Mouse (Mus musculus) forebrain, embryonic 11.5 days (tissue): ENCODE measurements around the gene Slc9a9. TPM values are rescaled to one million over a fixed set of nuclear protein-coding genes. Genes with fewer than 3 reads are reported as not detected.
"Not testable (repeated sequence)": the region's sequence is repeated elsewhere in the genome, so short reads cannot be mapped to it uniquely, and the experiment has no call there.

Source experiments
- ATAC-seq: fragments of 200-750 bp; cut with Nextera tagmentation; replicated peaks from 2 replicates; pipeline ENCODE4 v1.8.0; 2017; ENCODE audit warnings: moderate TSS enrichment; ENCODE audit not compliant: low FRiP score
- DNase-seq: peaks from one replicate; pipeline ENCODE4 v3.0.0-alpha.2; 2017; ENCODE audit warnings: low spot score
- H3K27ac ChIP-seq: fragments of 300-500 bp; sonication (generic); 2 replicates; pipeline ENCODE4 v1.5.1; 2014; ENCODE audit warnings: low read depth, low read length
- H3K27me3 ChIP-seq: fragments of 300-500 bp; sonication (generic); 2 replicates; pipeline ENCODE4 v1.6.1; 2014; ENCODE audit warnings: mild to moderate bottlenecking, low read length, mixed read lengths; ENCODE audit not compliant: control insufficient read depth, insufficient read depth
- H3K36me3 ChIP-seq: fragments of 300-500 bp; sonication (generic); 2 replicates; pipeline ENCODE4 v1.6.1; 2014; ENCODE audit warnings: mild to moderate bottlenecking, low read length, moderate library complexity, mixed read lengths; ENCODE audit not compliant: control insufficient read depth, insufficient read depth
- H3K4me1 ChIP-seq: fragments of 300-500 bp; sonication (generic); replicated peaks from 2 replicates; pipeline ENCODE4 v1.6.1; 2014; ENCODE audit warnings: low read length, mixed read lengths; ENCODE audit not compliant: control insufficient read depth, insufficient read depth
- H3K4me2 ChIP-seq: fragments of 300-500 bp; sonication (generic); 2 replicates; pipeline ENCODE4 v1.6.1; 2014; ENCODE audit warnings: low read depth, mild to moderate bottlenecking, low read length, moderate library complexity, mixed read lengths; ENCODE audit not compliant: severe bottlenecking
- H3K4me3 ChIP-seq: fragments of 300-500 bp; sonication (generic); 2 replicates; pipeline ENCODE4 v1.5.1; 2014; ENCODE audit warnings: low read depth, low read length
- H3K9ac ChIP-seq: fragments of 300-500 bp; sonication (generic); 2 replicates; pipeline ENCODE4 v1.6.1; 2014; ENCODE audit warnings: low read length
- H3K9me3 ChIP-seq: fragments of 300-500 bp; sonication (generic); 2 replicates; pipeline ENCODE4 v1.6.1; 2016; ENCODE audit warnings: low read length, mixed read lengths; ENCODE audit not compliant: control insufficient read depth
- WGBS: fragments of 180-500 bp; shearing (Covaris S2); extraction: QIAGEN DNeasy Blood & Tissue Kit; methylation state at CpG from one replicate; pipeline ENCODE4 v1.1.7; 2014; 5-methylcytosine and 5-hydroxymethylcytosine counted together
- polyA plus RNA-seq: library from polyadenylated mRNA; unstranded; fragments of >200 nt; fragmentation: Nextera tagmentation; extraction: Ambion mirVana; gene quantifications from 2 replicates; pipeline ENCODE4 v1.2.1, GENCODE M21; 2014

Slc9a9 gene
- 1.6 and 2.0 TPM in 2 replicates for polyA plus RNA-seq

- WGBS = 3% methylated on average over 23 of the region's 23 CpGs
- H3K27ac ChIP-seq = no peak within 1 kb of the TSS
- peak; percentile 90 for ATAC-seq
These were observed at the start of gene Slc9a9 for GRCm38 (mm10) chr9:94669791-94670577. Slc9a9 (plus strand) TSS chr9:94669909.

GRCm38 (mm10) chr9:94620342-94620741 lies 49.4 kb upstream of the Slc9a9 start:
- H3K4me2 ChIP-seq = no peak overlapping the region
- ATAC-seq (no peak), DNase-seq (no peak)
- WGBS = 87% methylated on average over 6 of the region's 6 CpGs
- H3K27ac ChIP-seq = no peak overlapping the region
- H3K27me3 ChIP-seq = no peaks in the 10 kb centered on the region
- no peaks in the 10 kb centered on the region for H3K9me3 ChIP-seq
- no peaks in the 10 kb centered on the region for H3K36me3 ChIP-seq
- H3K4me3 ChIP-seq = no peak overlapping the region
- no peaks in the 10 kb centered on the region for H3K4me1 ChIP-seq
- no peak overlapping the region for H3K9ac ChIP-seq

More at GRCm38 (mm10) chr9:94669791-94670577, at the start of gene Slc9a9:
- Histone ChIP-seq H3K4me1 (no peaks in the 10 kb centered on the region), H3K9ac (peak within 1 kb of the TSS; percentile 53), H3K27me3 (no peaks in the 10 kb centered on the region), H3K9me3 (no peaks in the 10 kb centered on the region), H3K4me3 (peak within 1 kb of the TSS; percentile 43), H3K4me2 (peak within 1 kb of the TSS; percentile 78), H3K36me3 (no peaks in the 10 kb centered on the region)
- peak; percentile 64 for DNase-seq

GRCm38 (mm10) chr9:94620846-94621245 lies 48.9 kb upstream of the Slc9a9 start:
- H3K4me2 ChIP-seq = no peak overlapping the region
- 88% methylated on average over 10 of the region's 10 CpGs for WGBS
- no peaks in the 10 kb centered on the region for H3K36me3 ChIP-seq
- ATAC-seq = peak; percentile 39; the same call in 1 of the 2 replicates
- H3K27me3 ChIP-seq = no peaks in the 10 kb centered on the region
- no peak overlapping the region for H3K27ac ChIP-seq
- H3K4me1 ChIP-seq = no peaks in the 10 kb centered on the region
- DNase-seq = peak; percentile 33
- no peak overlapping the region for H3K4me3 ChIP-seq
- H3K9ac ChIP-seq = no peak overlapping the region
- no peaks in the 10 kb centered on the region for H3K9me3 ChIP-seq

GRCm38 (mm10) chr9:94621902-94622301 lies 47.8 kb upstream of the Slc9a9 start:
- Histone ChIP-seq H3K36me3 (no peaks in the 10 kb centered on the region), H3K4me2 (no peak overlapping the region), H3K9me3 (no peaks in the 10 kb centered on the region), H3K27ac (no peak overlapping the region), H3K4me1 (no peaks in the 10 kb centered on the region), H3K27me3 (no peaks in the 10 kb centered on the region), H3K9ac (no peak overlapping the region), H3K4me3 (no peak overlapping the region)
- WGBS = 68% methylated on average over 2 of the region's 2 CpGs
- peak; percentile 16 for DNase-seq
- ATAC-seq = no peak

GRCm38 (mm10) chr9:94626737-94627136 lies 43.0 kb upstream of the Slc9a9 start:
- no peaks in the 10 kb centered on the region for H3K27me3 ChIP-seq
- no peak overlapping the region for H3K9ac ChIP-seq
- WGBS = 82% methylated on average over 3 of the region's 3 CpGs
- H3K9me3 ChIP-seq = no peaks in the 10 kb centered on the region
- H3K4me1 ChIP-seq = no peaks in the 10 kb centered on the region
- no peak overlapping the region for H3K27ac ChIP-seq
- H3K4me3 ChIP-seq = no peak overlapping the region
- H3K4me2 ChIP-seq = no peak overlapping the region
- no peak for ATAC-seq
- no peaks in the 10 kb centered on the region for H3K36me3 ChIP-seq
- DNase-seq = no peak

GRCm38 (mm10) chr9:94628948-94629347 lies 40.8 kb upstream of the Slc9a9 start:
- Histone ChIP-seq H3K4me1 (no peaks in the 10 kb centered on the region), H3K27me3 (no peaks in the 10 kb centered on the region), H3K9me3 (no peaks in the 10 kb centered on the region), H3K4me2 (no peak overlapping the region), H3K36me3 (no peaks in the 10 kb centered on the region), H3K9ac (no peak overlapping the region), H3K4me3 (no peak overlapping the region), H3K27ac (no peak overlapping the region)
- DNase-seq (no peak), ATAC-seq (no peak)
- WGBS = 76% methylated on average over 3 of the region's 3 CpGs

GRCm38 (mm10) chr9:94634275-94634674 lies 35.4 kb upstream of the Slc9a9 start:
- not testable (repeated sequence) for H3K27ac ChIP-seq, H3K4me1 ChIP-seq, ATAC-seq, DNase-seq, H3K27me3 ChIP-seq, H3K4me2 ChIP-seq, H3K9me3 ChIP-seq, H3K9ac ChIP-seq, H3K36me3 ChIP-seq, H3K4me3 ChIP-seq
- 87% methylated on average over 4 of the region's 4 CpGs for WGBS

GRCm38 (mm10) chr9:94645631-94646030 lies 24.1 kb upstream of the Slc9a9 start:
- no peaks in the 10 kb centered on the region for H3K36me3 ChIP-seq
- no peaks in the 10 kb centered on the region for H3K27me3 ChIP-seq
- H3K4me1 ChIP-seq = no peaks in the 10 kb centered on the region
- H3K4me2 ChIP-seq = no peak overlapping the region
- H3K4me3 ChIP-seq = no peak overlapping the region
- 85% methylated on average over 6 of the region's 6 CpGs for WGBS
- DNase-seq (no peak), ATAC-seq (no peak)
- H3K9ac ChIP-seq = no peak overlapping the region
- H3K27ac ChIP-seq = no peak overlapping the region
- no peaks in the 10 kb centered on the region for H3K9me3 ChIP-seq

- no peak overlapping the region for H3K4me3 ChIP-seq
- no peak for DNase-seq
- H3K4me2 ChIP-seq = no peak overlapping the region
- no peaks in the 10 kb centered on the region for H3K4me1 ChIP-seq
- H3K9me3 ChIP-seq = no peaks in the 10 kb centered on the region
- no peak for ATAC-seq
- 65% methylated on average over 4 of the region's 4 CpGs for WGBS
- no peaks in the 10 kb centered on the region for H3K36me3 ChIP-seq
- H3K27me3 ChIP-seq = no peaks in the 10 kb centered on the region
- no peak overlapping the region for H3K9ac ChIP-seq
- H3K27ac ChIP-seq = no peak overlapping the region
These were observed 22.3 kb upstream of the Slc9a9 start for GRCm38 (mm10) chr9:94647425-94647824.
